Mouse (Mus musculus) thymus, adult 2 months (tissue): Measurements from ENCODE around the gene Pou4f1. TPM values are rescaled to one million over a fixed set of nuclear protein-coding genes. Genes with fewer than 3 reads are reported as not detected.

ENCODE experiments used
- DNase-seq: peaks from one replicate; pipeline ENCODE4 v3.0.0; 2021
- H3K27ac ChIP-seq: fragments of 200-500 bp; 2 replicates; pipeline ENCODE4 v1.5.1; 2012; ENCODE audit warnings: low read length, control low read depth; ENCODE audit not compliant: control insufficient read depth, insufficient read depth
- H3K27me3 ChIP-seq: fragments of 200-500 bp; 2 replicates; pipeline ENCODE4 v1.6.1; 2012; ENCODE audit warnings: mild to moderate bottlenecking, low read length, moderate library complexity, mixed read lengths; ENCODE audit not compliant: control insufficient read depth, insufficient read depth
- H3K36me3 ChIP-seq: fragments of 200-500 bp; 2 replicates; pipeline ENCODE4 v1.6.1; 2012; ENCODE audit warnings: mild to moderate bottlenecking, low read length, moderate library complexity; ENCODE audit not compliant: control insufficient read depth, insufficient read depth
- H3K4me1 ChIP-seq: fragments of 200-500 bp; replicated peaks from 2 replicates; pipeline ENCODE4 v1.6.1; 2012; ENCODE audit warnings: low read length; ENCODE audit not compliant: control insufficient read depth, insufficient read depth
- H3K4me3 ChIP-seq: fragments of 200-500 bp; 2 replicates; pipeline ENCODE4 v1.5.1; 2012; ENCODE audit warnings: mild to moderate bottlenecking, low read length, control low read depth, moderate library complexity; ENCODE audit not compliant: control insufficient read depth, insufficient read depth
- CTCF ChIP-seq: fragments of 200-500 bp; IDR thresholded peaks from 2 replicates; pipeline ENCODE4 v1.5.1; 2012; ENCODE audit warnings: mild to moderate bottlenecking, control low read depth, low read length, moderate library complexity, borderline replicate concordance; ENCODE audit not compliant: control insufficient read depth, poor library complexity, insufficient read depth; ENCODE audit errors: extremely low read depth
- POLR2A ChIP-seq: fragments of 200-500 bp; IDR thresholded peaks from 2 replicates; pipeline ENCODE4 v1.6.1; 2012; ENCODE audit warnings: mild to moderate bottlenecking, low read length, control low read depth, moderate library complexity; ENCODE audit not compliant: control insufficient read depth, poor library complexity, insufficient read depth; ENCODE audit errors: extremely low read depth
- WGBS: fragments of 180-500 bp; shearing (Covaris S2); methylation state at CpG from one replicate; pipeline ENCODE4 v1.1.7; 2018; 5-methylcytosine and 5-hydroxymethylcytosine counted together
- polyA plus RNA-seq: library from polyadenylated mRNA; depleted of rRNA; stranded (reverse); fragments of >200 nt; gene quantifications from 2 replicates; pipeline ENCODE4 v1.2.3, GENCODE M21; 2012; rRNA removed

Pou4f1 gene
- polyA plus RNA-seq, 1 experiment: 0.19 TPM

DNA sequence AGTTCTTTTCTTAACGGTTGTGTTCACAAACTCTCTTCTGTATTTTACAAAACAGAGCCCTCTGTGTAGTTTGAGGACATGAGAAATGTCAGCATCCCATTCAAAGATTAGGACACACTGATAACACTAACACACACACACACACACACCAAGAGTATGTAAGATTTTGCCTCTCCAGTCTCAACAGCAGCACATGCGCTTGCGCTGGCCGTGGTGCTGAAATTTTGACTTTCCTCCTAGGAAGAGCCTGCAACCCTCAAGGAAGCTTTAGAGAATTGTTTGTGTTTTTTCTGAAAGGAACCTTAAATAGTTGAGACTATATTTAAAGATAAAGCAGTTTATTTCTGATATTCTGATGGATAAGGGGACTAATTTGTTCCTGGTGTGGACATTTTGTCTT, 14.0 kb downstream of the Pou4f1 start:
- H3K4me1 ChIP-seq: no peaks in the 10 kb centered on the region
- no peak overlapping the region for H3K4me3 ChIP-seq
- no peak overlapping the region for H3K27ac ChIP-seq
- H3K27me3 ChIP-seq: peaks cover 7% of the 10 kb centered on the region
- no peak for DNase-seq
- 11% methylated on average over 4 of the region's 4 CpGs for WGBS
- no peak for TF ChIP-seq POLR2A
- TF ChIP-seq CTCF: no peak
- no peaks in the 10 kb centered on the region for H3K36me3 ChIP-seq

DNA sequence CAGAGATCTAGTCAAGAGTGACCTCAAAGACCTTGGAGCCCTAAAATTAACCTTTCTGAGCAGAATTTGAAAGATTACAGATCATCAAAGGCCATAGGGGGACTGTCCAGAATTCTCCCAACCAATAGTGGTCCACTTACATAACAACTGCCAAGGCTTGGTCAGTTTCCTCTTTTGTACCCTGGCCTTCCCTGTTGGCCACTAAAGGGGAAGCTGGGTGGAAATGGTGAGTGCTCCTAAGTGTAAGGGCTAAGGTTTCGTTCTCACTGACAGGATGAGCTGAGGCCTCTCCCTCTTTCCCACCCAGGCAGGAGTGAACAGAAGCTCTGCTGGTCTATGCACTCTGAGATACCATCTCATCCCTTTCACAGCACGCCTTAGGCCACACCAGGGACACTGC, 33.5 kb downstream of the Pou4f1 start:
- H3K36me3 ChIP-seq: no peaks in the 10 kb centered on the region
- no peak overlapping the region for H3K4me3 ChIP-seq
- H3K4me1 ChIP-seq: no peaks in the 10 kb centered on the region
- 28% methylated on average over 2 of the region's 2 CpGs for WGBS
- TF ChIP-seq POLR2A: no peak
- TF ChIP-seq CTCF: no peak
- no peaks in the 10 kb centered on the region for H3K27me3 ChIP-seq
- no peak overlapping the region for H3K27ac ChIP-seq
- DNase-seq: no peak

DNA sequence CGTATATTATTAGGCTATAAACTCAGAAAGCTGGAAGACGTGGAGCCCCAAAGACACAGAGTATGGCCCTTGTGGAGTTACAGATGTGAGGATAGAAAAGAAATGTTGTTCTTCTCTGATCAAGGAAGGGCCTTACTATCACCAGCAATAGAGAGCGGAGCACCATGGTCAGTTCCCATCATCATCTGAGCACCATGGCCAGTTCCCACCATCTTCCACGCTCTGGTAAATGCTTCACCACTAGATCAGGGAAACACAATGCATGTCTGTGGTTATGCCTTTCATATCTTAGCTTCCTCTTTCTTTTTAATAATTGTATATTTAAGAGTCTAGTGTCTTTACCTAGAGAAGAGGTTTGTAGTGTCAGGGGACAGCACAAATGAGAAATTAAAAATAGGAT, 37.0 kb downstream of the Pou4f1 start:
- Histone ChIP-seq H3K4me3 (no peak overlapping the region), H3K27me3 (no peaks in the 10 kb centered on the region), H3K27ac (no peak overlapping the region), H3K4me1 (no peaks in the 10 kb centered on the region), H3K36me3 (no peaks in the 10 kb centered on the region)
- no peak for DNase-seq
- 63% methylated on average over 4 of the region's 4 CpGs for WGBS
- TF ChIP-seq CTCF (no peak), POLR2A (no peak)

DNA sequence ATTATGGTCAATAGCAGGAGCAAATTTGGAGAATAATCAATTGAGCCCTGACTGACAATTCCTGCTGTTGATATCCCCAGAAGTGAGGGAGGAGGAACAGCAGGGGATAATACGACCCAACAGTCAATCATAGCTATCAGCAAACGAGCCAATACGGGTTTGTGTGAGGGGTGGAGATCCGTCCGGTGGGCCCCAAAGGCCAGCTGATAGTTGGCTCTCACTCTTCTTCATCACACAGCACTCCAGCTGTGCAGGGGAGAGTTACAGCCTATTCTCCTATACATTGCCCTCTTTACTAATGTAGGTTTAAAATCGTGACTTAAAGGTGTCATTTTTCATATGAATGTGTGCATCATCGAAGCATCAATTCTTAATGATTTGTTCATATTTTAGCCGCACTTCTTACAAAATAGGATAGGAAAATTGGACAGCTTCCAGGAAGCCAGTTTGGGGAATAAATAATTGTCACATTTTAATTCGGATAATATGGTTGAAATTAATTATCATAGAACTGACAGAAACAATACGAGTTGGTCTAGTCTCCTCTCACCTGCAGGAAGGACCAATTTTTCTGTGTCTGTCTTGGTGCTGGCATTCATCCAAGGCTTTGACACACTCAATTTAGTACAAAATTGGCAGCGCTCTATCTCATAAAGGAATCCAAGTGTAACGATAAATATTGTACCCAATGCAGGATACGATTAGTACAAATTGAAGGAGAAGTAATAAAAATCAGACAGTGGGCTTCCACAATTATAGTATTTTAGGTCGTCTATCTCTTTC, 43.9 kb downstream of the Pou4f1 start:
- WGBS: 85% methylated on average over 14 of the region's 14 CpGs
- H3K4me1 ChIP-seq: no peaks in the 10 kb centered on the region
- no peaks in the 10 kb centered on the region for H3K27me3 ChIP-seq
- no peak for DNase-seq
- H3K4me3 ChIP-seq: no peak overlapping the region
- H3K36me3 ChIP-seq: no peaks in the 10 kb centered on the region
- TF ChIP-seq CTCF (no peak), POLR2A (no peak)
- H3K27ac ChIP-seq: no peak overlapping the region

Other genes with a start within 250 kb of the Pou4f1 start
- 3.6 and 4.9 TPM in 2 replicates for gene Rnf219, start 54.6 kb upstream of the Pou4f1 start, polyA plus RNA-seq